Mouse (Mus musculus) frontal cortex, adult (tissue): ENCODE measurements around the gene Bmf.

Experiments
- ATAC-seq: cut with Nextera tagmentation; 2 replicates; pipeline ENCODE4 v1.9.2; 2017; ENCODE audit warnings: mild to moderate bottlenecking, moderate library complexity, mixed read lengths; ENCODE audit not compliant: low TSS enrichment

Gene Bmf

GRCm38 (mm10) chr2:118520042-118520933, 29.2 kb downstream of the Bmf start:
- ATAC-seq: peak; percentile 87

GRCm38 (mm10) chr2:118512418-118513377, 36.8 kb downstream of the Bmf start:
- ATAC-seq: no peak

- no peak for ATAC-seq
These were observed 37.6 kb downstream of the Bmf start for GRCm38 (mm10) chr2:118511779-118512417.

DNA sequence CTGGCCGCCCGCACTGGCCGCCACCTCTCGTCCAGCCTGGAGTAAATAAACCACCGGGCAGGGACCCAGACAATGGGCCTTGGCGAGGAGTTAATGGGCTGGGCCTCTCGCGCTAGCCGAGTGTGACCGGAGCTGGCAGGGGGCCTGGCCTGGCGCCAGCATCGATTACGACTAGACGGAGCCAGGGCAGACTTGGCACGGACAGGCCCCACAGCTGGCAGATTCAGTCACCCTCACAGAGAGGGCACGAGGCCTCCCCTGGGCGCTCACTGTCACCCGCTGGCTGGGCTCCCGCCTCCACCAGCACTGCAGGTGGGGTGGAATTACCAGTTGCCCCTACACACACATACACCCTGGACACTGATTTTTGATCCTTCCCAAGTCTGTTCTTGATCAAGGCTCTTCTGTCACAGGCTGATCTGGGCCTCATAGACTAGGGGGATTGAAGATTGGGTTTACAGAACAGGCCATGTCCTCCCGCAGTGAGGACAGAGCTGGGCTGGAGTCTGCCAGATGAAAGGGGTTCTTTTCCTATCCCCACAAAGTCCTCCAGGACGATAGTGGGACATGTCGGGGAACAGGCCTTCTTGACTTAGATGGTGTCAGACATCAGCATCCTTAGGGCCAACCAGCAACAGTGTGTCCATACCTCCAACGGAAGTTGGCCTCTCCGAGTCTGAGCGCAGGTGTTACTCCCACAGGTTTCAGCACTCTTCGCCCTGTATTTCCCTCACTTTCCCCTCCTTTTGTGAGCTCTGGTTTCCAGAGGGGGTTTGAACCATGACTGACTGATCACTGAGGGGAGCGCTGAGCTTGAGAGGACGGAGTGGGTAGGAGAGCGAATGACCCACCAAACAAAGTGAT, 38.8 kb downstream of the Bmf start:
- peak; percentile 88 for ATAC-seq

GRCm38 (mm10) chr2:118509688-118510446, 39.6 kb downstream of the Bmf start:
- no peak for ATAC-seq

GRCm38 (mm10) chr2:118507126-118507525, 42.4 kb downstream of the Bmf start:
- no peak; the same call in 1 of the 2 replicates for ATAC-seq

DNA sequence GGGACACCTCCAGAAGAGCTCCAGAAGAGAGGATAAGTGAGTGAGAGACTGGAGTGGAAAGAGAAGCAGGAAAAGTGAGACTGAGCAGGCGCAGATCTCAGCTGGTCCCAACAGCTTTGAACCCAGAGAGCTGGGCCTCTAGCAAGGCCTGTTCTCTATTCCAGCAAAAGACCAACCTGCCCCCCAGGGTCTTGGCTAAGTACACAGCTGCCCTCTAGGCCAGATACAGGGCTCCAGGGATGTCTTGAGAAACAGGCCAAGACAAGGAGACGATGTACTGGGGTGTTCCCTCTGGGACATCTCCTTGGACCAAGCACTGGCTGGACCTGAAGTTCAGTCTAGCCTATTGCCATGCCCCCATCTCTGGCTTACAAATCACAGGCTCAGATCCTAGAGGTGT, 49.3 kb downstream of the Bmf start:
- no peak for ATAC-seq

DNA sequence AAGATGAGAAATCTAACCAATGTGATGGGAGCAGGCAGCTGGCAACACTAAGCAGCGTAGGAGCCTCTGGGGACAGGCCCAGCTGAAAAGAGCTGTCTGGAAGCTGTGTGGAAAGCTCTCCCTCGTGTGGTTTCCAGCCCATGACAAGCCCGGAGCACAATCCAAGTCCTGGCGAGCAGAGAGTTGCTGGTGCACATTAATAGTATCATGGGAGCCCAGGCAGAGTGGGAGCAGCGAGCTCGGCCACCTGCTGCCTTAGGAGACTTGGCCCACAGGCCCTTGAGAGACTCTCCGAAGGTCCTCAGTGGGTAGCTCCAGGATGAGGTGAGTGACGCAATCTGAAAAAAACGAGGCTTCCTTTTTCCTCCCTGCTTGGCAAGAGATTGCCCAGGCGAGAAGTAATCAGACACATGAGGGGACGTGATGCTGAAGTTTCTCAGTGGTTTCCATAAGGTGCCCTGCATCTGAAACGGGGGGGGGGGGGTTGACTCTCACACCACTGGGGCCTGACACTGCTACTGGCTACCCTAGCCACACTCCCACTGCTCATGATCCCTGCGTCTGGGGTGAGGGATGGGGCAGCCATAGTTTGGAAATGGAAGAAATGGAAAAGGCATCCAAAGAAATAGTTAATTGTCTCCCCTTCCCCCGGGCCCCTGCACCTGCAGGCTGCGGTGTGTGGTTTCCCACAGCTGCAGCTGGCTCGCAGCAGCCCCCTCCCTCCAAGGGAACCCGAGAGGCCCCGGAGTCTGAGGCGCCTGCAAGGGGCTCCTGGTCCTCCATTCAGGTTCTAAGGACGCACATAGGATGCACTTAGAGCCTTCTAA, 50.1 kb downstream of the Bmf start:
- peak; percentile 93 for ATAC-seq

GRCm38 (mm10) chr2:118498476-118498875, 51.0 kb downstream of the Bmf start:
- ATAC-seq: no peak

- no peak for ATAC-seq
These were observed 51.6 kb downstream of the Bmf start for GRCm38 (mm10) chr2:118497890-118498289.

DNA sequence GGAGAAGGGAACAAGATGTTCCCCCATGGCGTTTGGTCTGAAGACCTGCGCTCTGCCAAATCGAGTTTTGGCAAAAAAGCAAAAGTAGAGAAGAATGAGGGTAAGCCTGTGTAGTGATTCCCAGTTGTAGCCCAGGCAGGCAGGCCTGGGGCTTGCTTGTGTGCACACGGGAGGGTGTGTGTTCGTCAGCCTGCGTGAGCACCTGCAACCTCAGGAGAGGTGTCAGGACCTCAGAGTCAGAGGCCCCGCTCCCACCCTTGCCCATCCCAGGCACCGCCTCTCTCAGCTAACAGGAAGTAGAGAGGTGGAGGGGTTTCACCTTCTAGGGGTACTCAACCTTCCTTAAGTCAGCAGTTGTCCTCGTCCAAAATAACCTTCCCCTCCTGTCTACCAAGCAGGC, 54.5 kb downstream of the Bmf start:
- ATAC-seq: no peak

- no peak for ATAC-seq
These were observed 57.6 kb downstream of the Bmf start for GRCm38 (mm10) chr2:118491741-118492395.

DNA sequence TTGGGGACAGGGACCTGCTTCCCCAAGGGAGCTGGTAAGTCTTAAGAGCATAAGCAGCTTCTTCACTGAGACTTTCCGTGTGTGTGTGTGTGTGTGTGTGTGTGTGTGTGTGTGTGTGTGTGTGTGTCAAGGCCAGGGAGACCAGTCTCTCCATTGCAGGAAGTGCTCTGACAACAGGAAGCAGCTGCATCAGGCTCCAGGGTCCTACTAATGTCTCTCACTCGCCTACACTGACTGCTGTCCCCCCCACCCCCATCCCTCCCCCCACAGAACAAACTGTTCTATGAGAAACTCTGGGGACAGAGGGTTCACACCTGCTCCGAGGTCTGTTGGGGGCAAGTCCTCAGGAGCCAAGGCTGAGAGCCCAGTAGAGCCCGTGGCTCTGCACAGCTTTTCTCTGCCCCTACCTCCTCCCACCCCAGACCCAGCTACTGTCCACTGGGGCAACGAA, 58.2 kb downstream of the Bmf start:
- ATAC-seq: no peak

DNA sequence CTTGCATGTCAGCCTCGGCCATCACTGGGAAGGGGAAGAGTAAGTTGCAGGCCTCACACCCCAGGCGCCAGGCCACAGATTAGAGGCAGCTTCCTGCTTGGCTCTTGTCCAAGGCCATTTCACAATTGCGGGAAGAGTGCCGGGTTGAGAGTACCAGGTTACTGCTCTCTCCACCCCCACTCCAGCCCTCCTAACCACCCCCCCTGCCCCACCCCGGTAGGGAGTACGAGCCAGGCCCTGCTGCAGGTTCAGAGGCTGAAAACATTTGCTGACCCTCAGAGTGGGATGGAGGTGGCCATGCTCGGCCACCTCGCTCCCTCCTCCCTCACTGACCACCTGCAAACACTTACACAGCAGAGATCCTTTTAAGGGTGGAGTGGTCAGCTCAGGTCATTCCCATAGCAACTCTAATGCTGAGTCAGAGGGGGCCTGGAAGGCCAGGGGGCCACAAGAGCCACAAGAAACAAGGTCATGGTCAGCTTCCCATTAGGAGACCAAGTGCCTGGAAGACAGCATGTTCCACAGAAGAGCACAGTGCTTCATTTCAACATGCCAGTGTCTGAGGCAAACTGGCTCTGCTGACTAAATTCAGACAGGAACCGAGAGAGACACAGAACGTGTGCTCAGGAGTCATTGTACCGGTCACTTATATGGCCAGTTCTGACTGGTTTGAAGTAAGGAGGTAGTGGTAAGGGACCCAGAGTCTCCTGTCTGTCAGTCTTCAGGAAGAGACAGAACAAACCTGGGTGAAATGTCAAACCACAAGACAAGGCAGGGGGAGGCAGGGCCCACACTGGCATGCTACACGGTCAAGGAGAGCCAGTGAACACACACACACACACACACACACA, 59.0 kb downstream of the Bmf start:
- no peak for ATAC-seq

GRCm38 (mm10) chr2:118487806-118488205, 61.7 kb downstream of the Bmf start:
- no peak for ATAC-seq

DNA sequence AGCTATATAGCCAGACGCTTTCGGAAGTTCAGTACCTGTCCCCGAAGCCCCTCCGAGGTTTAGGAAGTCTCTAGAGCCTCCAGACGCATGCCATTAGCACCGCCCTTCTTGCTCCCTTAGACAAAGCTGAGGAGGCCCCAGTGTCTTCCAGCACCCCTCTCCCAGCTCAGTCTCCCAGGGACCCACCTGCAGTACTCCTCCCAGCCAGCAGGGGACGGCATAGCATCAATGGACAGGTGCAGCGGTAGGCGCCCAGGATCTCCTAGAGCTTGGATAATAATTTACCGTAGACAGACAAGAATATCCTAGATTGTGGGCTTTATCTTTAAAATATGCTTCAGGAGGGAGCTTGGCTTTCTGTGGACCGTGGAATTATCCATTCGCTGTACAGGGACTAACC, 62.6 kb downstream of the Bmf start:
- ATAC-seq: peak; percentile 50; the same call in 1 of the 2 replicates

- ATAC-seq: no peak
These were observed 64.1 kb downstream of the Bmf start for GRCm38 (mm10) chr2:118485415-118485814.
